Mouse (Mus musculus): ENCODE results near the gene Zyg11b.

GRCm38 (mm10) chr4:108276973-108277372, 23.9 kb downstream of the Zyg11b start:
- TF ChIP-seq CTCF (conservative IDR thresholded peaks at IDR 0.05; ENCODE audit: low read length) = no peak
- TF ChIP-seq NANOG (IDR thresholded peaks at IDR 0.05; ENCODE audit: borderline replicate concordance, low read length) = no peak
- no peak for TF ChIP-seq POU5F1 (IDR thresholded peaks at IDR 0.05; ENCODE audit: borderline replicate concordance, low read length)

All from E14TG2a.4 (cell line).